Mouse (Mus musculus): ENCODE results near the gene Trp53rkb. TPM values are rescaled to one million over a fixed set of nuclear protein-coding genes. Genes with fewer than 3 reads are reported as not detected.
A peak's percentile ranks its signal among the peaks of the same experiment; 100 is the strongest.

Gene Trp53rkb
- polyA plus RNA-seq, 1 experiment, result 3.7 TPM

- no peaks in the 10 kb centered on the region for H3K36me3 ChIP-seq (ENCODE audit: control insufficient read depth, insufficient read depth, low read length)
- WGBS, result 93% methylated on average over 3 of the region's 3 CpGs
- H3K27ac ChIP-seq (ENCODE audit: insufficient read depth, low read depth, low read length), result no peak overlapping the region
- H3K4me1 ChIP-seq (ENCODE audit: control insufficient read depth, insufficient read depth, low read length), result peaks cover 7% of the 10 kb centered on the region
- TF ChIP-seq POLR2A (IDR thresholded peaks at IDR 0.05; ENCODE audit: low read depth, low read length), result no peak
- no peak for TF ChIP-seq CTCF (conservative IDR thresholded peaks at IDR 0.05; ENCODE audit: insufficient read depth, insufficient read length, low read depth, low read length)
- H3K27me3 ChIP-seq (replicated peaks; ENCODE audit: control insufficient read depth, insufficient read depth, low read length), result no peaks in the 10 kb centered on the region
- no peak overlapping the region for H3K4me3 ChIP-seq (ENCODE audit: insufficient read depth, low read depth, low read length)
- no peak for DNase-seq
These were observed 29.1 kb downstream of the Trp53rkb start for GRCm38 (mm10) chr2:166821406-166821805.

DNA sequence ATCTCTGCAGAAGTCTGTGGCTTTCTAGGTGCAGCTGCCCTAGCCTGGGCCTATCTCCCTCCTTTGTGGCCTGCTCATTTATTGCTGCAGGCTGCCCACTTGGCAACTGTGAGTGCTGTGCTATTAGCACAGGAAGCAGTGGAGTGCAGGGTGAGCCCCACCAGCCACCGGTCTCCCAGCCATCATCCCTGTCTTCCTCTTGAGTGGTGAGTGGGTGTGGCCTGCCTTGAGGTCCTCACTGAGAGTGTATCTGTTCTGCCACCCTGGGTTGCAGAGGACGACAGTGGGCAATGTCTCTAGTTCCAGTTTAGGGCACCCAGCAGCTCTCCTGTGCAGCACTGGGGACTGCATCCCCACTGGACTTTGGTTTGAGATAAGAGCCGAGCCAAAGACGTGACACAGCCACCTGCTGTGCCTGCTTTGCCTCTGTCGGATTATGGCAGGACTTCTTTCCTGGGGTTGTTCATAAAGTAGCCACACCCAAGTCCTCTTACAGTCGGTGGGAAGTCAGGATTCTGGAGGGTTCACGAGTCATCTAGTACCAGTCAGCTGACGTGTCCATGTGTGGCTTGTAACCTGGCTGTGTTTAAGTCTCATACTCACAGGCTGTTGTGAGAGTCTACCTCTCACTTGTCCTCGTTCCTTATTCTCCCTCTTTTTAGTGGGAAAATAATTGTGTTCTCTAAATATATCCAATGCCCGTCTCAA, 29.9 kb downstream of the Trp53rkb start:
- no peak for DNase-seq
- Histone ChIP-seq H3K27me3 (replicated peaks; ENCODE audit: control insufficient read depth, insufficient read depth, low read length) (no peaks in the 10 kb centered on the region), H3K27ac (ENCODE audit: insufficient read depth, low read depth, low read length) (no peak overlapping the region), H3K36me3 (ENCODE audit: control insufficient read depth, insufficient read depth, low read length) (no peaks in the 10 kb centered on the region), H3K4me1 (ENCODE audit: control insufficient read depth, insufficient read depth, low read length) (peaks cover 7% of the 10 kb centered on the region), H3K4me3 (ENCODE audit: insufficient read depth, low read depth, low read length) (no peak overlapping the region)
- WGBS, result 69% methylated on average over 10 of the region's 10 CpGs
- TF ChIP-seq POLR2A (IDR thresholded peaks at IDR 0.05; ENCODE audit: low read depth, low read length) (no peak), CTCF (conservative IDR thresholded peaks at IDR 0.05; ENCODE audit: insufficient read depth, insufficient read length, low read depth, low read length) (no peak)

DNA sequence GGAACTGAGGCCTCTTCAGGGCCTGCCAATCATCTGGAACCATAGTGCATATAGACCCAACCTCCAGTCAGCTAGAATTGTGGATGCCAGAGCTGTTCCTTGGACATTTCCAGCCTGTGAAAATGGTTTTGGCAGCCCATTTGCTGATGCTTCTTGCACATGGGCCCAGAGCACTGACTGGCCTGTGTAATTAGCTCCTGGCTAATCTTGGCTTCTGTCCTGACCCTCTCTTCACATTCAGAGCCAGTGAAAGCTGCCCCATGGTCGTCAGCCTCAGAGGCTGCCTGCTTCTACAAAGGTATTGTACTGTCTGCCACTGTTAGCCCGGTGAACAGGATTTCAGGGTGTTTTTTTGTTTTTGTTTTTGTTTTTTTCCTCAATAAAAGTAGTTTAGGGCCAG, 30.6 kb downstream of the Trp53rkb start:
- H3K4me3 ChIP-seq (ENCODE audit: insufficient read depth, low read depth, low read length), result no peak overlapping the region
- no peaks in the 10 kb centered on the region for H3K27me3 ChIP-seq (replicated peaks; ENCODE audit: control insufficient read depth, insufficient read depth, low read length)
- DNase-seq, result no peak
- H3K36me3 ChIP-seq (ENCODE audit: control insufficient read depth, insufficient read depth, low read length), result peaks cover 2% of the 10 kb centered on the region; the same call in 1 of the 2 replicates
- TF ChIP-seq POLR2A (IDR thresholded peaks at IDR 0.05; ENCODE audit: low read depth, low read length), result no peak
- no peak for TF ChIP-seq CTCF (conservative IDR thresholded peaks at IDR 0.05; ENCODE audit: insufficient read depth, insufficient read length, low read depth, low read length)
- WGBS, result 76% methylated on average over 2 of the region's 2 CpGs
- H3K27ac ChIP-seq (ENCODE audit: insufficient read depth, low read depth, low read length), result no peak overlapping the region
- peaks cover 7% of the 10 kb centered on the region for H3K4me1 ChIP-seq (ENCODE audit: control insufficient read depth, insufficient read depth, low read length)

- peaks cover 7% of the 10 kb centered on the region for H3K4me1 ChIP-seq (ENCODE audit: control insufficient read depth, insufficient read depth, low read length)
- no peaks in the 10 kb centered on the region for H3K27me3 ChIP-seq (replicated peaks; ENCODE audit: control insufficient read depth, insufficient read depth, low read length)
- H3K4me3 ChIP-seq (ENCODE audit: insufficient read depth, low read depth, low read length), result no peak overlapping the region
- H3K36me3 ChIP-seq (ENCODE audit: control insufficient read depth, insufficient read depth, low read length), result peaks cover 2% of the 10 kb centered on the region; the same call in 1 of the 2 replicates
- DNase-seq, result no peak
- 82% methylated on average over 5 of the region's 5 CpGs for WGBS
- no peak overlapping the region for H3K27ac ChIP-seq (ENCODE audit: insufficient read depth, low read depth, low read length)
- TF ChIP-seq CTCF (conservative IDR thresholded peaks at IDR 0.05; ENCODE audit: insufficient read depth, insufficient read length, low read depth, low read length), result no peak
These were observed 32.1 kb downstream of the Trp53rkb start for GRCm38 (mm10) chr2:166824386-166824785.

- peak; percentile 33 for DNase-seq
- Histone ChIP-seq H3K27me3 (replicated peaks; ENCODE audit: control insufficient read depth, insufficient read depth, low read length) (no peaks in the 10 kb centered on the region), H3K4me1 (ENCODE audit: control insufficient read depth, insufficient read depth, low read length) (peaks cover 7% of the 10 kb centered on the region), H3K4me3 (ENCODE audit: insufficient read depth, low read depth, low read length) (no peak overlapping the region), H3K27ac (ENCODE audit: insufficient read depth, low read depth, low read length) (no peak overlapping the region), H3K36me3 (ENCODE audit: control insufficient read depth, insufficient read depth, low read length) (peaks cover 2% of the 10 kb centered on the region; the same call in 1 of the 2 replicates)
- TF ChIP-seq CTCF (conservative IDR thresholded peaks at IDR 0.05; ENCODE audit: insufficient read depth, insufficient read length, low read depth, low read length), result no peak
- WGBS, result 75% methylated on average over 5 of the region's 5 CpGs
These were observed 32.7 kb downstream of the Trp53rkb start for GRCm38 (mm10) chr2:166824998-166825397.

GRCm38 (mm10) chr2:166826491-166827224, 34.3 kb downstream of the Trp53rkb start:
- Histone ChIP-seq H3K36me3 (ENCODE audit: control insufficient read depth, insufficient read depth, low read length) (peaks cover 2% of the 10 kb centered on the region; the same call in 1 of the 2 replicates), H3K4me3 (ENCODE audit: insufficient read depth, low read depth, low read length) (no peak overlapping the region), H3K27ac (ENCODE audit: insufficient read depth, low read depth, low read length) (no peak overlapping the region), H3K27me3 (replicated peaks; ENCODE audit: control insufficient read depth, insufficient read depth, low read length) (no peaks in the 10 kb centered on the region), H3K4me1 (ENCODE audit: control insufficient read depth, insufficient read depth, low read length) (no peaks in the 10 kb centered on the region)
- DNase-seq, result no peak
- 86% methylated on average over 8 of the region's 8 CpGs for WGBS
- no peak for TF ChIP-seq POLR2A (IDR thresholded peaks at IDR 0.05; ENCODE audit: low read depth, low read length)
- TF ChIP-seq CTCF (conservative IDR thresholded peaks at IDR 0.05; ENCODE audit: insufficient read depth, insufficient read length, low read depth, low read length), result no peak

GRCm38 (mm10) chr2:166828306-166828705, 36.0 kb downstream of the Trp53rkb start:
- DNase-seq, result no peak
- Histone ChIP-seq H3K36me3 (ENCODE audit: control insufficient read depth, insufficient read depth, low read length) (peaks cover 2% of the 10 kb centered on the region; the same call in 1 of the 2 replicates), H3K27me3 (replicated peaks; ENCODE audit: control insufficient read depth, insufficient read depth, low read length) (no peaks in the 10 kb centered on the region), H3K4me1 (ENCODE audit: control insufficient read depth, insufficient read depth, low read length) (0 out of 2 replicates have a peak, but pooled peaks cover 3% of the 10 kb centered on the region), H3K27ac (ENCODE audit: insufficient read depth, low read depth, low read length) (no peak overlapping the region), H3K4me3 (ENCODE audit: insufficient read depth, low read depth, low read length) (no peak overlapping the region)
- 90% methylated on average over 12 of the region's 12 CpGs for WGBS
- TF ChIP-seq CTCF (conservative IDR thresholded peaks at IDR 0.05; ENCODE audit: insufficient read depth, insufficient read length, low read depth, low read length), result no peak
- TF ChIP-seq POLR2A (IDR thresholded peaks at IDR 0.05; ENCODE audit: low read depth, low read length), result no peak
